Mouse (Mus musculus) MEL (cell line): ENCODE data around the gene Ccdc80. TPM values are rescaled to one million over a fixed set of nuclear protein-coding genes. Genes with fewer than 3 reads are reported as not detected.

Source experiments
- DNase-seq: peaks from one replicate; pipeline ENCODE4 v3.0.0; 2011; ENCODE audit warnings: low read depth, low spot score
- H3K27ac ChIP-seq: 2 replicates; pipeline ENCODE4 v1.5.1; 2012; ENCODE audit warnings: low read depth, mild to moderate bottlenecking, control low read depth, low read length, moderate library complexity; ENCODE audit not compliant: control insufficient read depth
- H3K27me3 ChIP-seq, 2 experiments: fragments of 150-350 bp in 1 of 2; sonication (generic) in 1 of 2; 2 replicates each; pipeline ENCODE4 v1.6.1; 2012; ENCODE audit warnings: low read length in 2 of 2, mild to moderate bottlenecking in 2 of 2, improper control_type of control experiment in 1 of 2, moderate library complexity in 1 of 2; ENCODE audit not compliant: insufficient read depth in 2 of 2, control insufficient read depth in 1 of 2
- H3K36me3 ChIP-seq, 2 experiments: 2 replicates each; pipeline ENCODE4 v1.6.1; 2012 to 2014; ENCODE audit warnings: low read length in 2 of 2, improper control_type of control experiment in 1 of 2, inconsistent platforms in 1 of 2, mild to moderate bottlenecking in 1 of 2; ENCODE audit not compliant: insufficient read depth in 2 of 2, control insufficient read depth in 1 of 2
- H3K4me1 ChIP-seq, 2 experiments: fragments of 150-350 bp in 1 of 2; sonication (generic) in 1 of 2; 2 replicates each; pipeline ENCODE4 v1.6.1; 2012; ENCODE audit warnings: low read length in 2 of 2, improper control_type of control experiment in 1 of 2, mild to moderate bottlenecking in 1 of 2; ENCODE audit not compliant: insufficient read depth in 2 of 2, control insufficient read depth in 1 of 2
- H3K4me3 ChIP-seq, 2 experiments: fragments of 150-350 bp in 1 of 2; sonication (generic) in 1 of 2; 2 replicates each; pipeline ENCODE4 v1.5.1; 2012; ENCODE audit warnings: low read depth in 2 of 2, low read length in 2 of 2, mild to moderate bottlenecking in 2 of 2, moderate library complexity in 2 of 2, control low read depth in 1 of 2, improper control_type of control experiment in 1 of 2; ENCODE audit not compliant: control insufficient read depth in 1 of 2, insufficient read depth in 1 of 2
- H3K79me2 ChIP-seq: 2 replicates; pipeline ENCODE4 v1.6.1; 2012; ENCODE audit warnings: mild to moderate bottlenecking, low read length, moderate library complexity; ENCODE audit not compliant: control insufficient read depth, poor library complexity, insufficient read depth
- H3K9ac ChIP-seq: 2 replicates; pipeline ENCODE4 v1.6.1; 2012; ENCODE audit warnings: low read depth, mild to moderate bottlenecking, control low read depth, low read length, moderate library complexity; ENCODE audit not compliant: control insufficient read depth, poor library complexity, severe bottlenecking
- H3K9me3 ChIP-seq: fragments of 150-350 bp; sonication (generic); replicated peaks from 2 replicates; pipeline ENCODE4 v1.6.1; 2012; ENCODE audit warnings: mild to moderate bottlenecking, low read length, improper control_type of control experiment, moderate library complexity; ENCODE audit not compliant: insufficient read depth
- BHLHE40 ChIP-seq: IDR thresholded peaks from 2 replicates; pipeline ENCODE4 v1.6.1; 2012; ENCODE audit warnings: low read depth, mild to moderate bottlenecking, inconsistent platforms, low read length, improper control_type of control experiment, borderline replicate concordance
- CHD1 ChIP-seq: IDR thresholded peaks from 2 replicates; pipeline ENCODE4 v1.6.1; 2012; ENCODE audit warnings: low read depth, mild to moderate bottlenecking, inconsistent platforms, low read length, improper control_type of control experiment
- CHD2 ChIP-seq: IDR thresholded peaks from 2 replicates; pipeline ENCODE4 v1.6.1; 2011; ENCODE audit warnings: low read length, improper control_type of control experiment
- CTCF ChIP-seq, 3 experiments: IDR thresholded peaks in 2 of 3; conservative IDR thresholded peaks in 1 of 3; 2 replicates each; pipeline ENCODE4 v1.5.1; 2011 to 2012; ENCODE audit warnings: low read length in 3 of 3, low read depth in 2 of 3, mild to moderate bottlenecking in 2 of 3, improper control_type of control experiment in 1 of 3, inconsistent platforms in 1 of 3, mixed read lengths in 1 of 3, moderate library complexity in 1 of 3; ENCODE audit not compliant: control insufficient read depth in 1 of 3, insufficient read depth in 1 of 3, poor library complexity in 1 of 3, severe bottlenecking in 1 of 3
- E2F4 ChIP-seq: IDR thresholded peaks from 2 replicates; pipeline ENCODE4 v1.6.1; 2011; ENCODE audit warnings: low read depth, low read length, improper control_type of control experiment, borderline replicate concordance
- ELF1 ChIP-seq: IDR thresholded peaks from 2 replicates; pipeline ENCODE4 v1.6.1; 2014; ENCODE audit warnings: low read depth, mild to moderate bottlenecking, inconsistent platforms, low read length, improper control_type of control experiment, moderate library complexity
- EP300 ChIP-seq, 2 experiments: IDR thresholded peaks; 2 replicates each; pipeline ENCODE4 v1.6.1; 2011; ENCODE audit warnings: improper control_type of control experiment in 2 of 2, low read length in 2 of 2, low read depth in 1 of 2, mild to moderate bottlenecking in 1 of 2
- ETS1 ChIP-seq: IDR thresholded peaks from 2 replicates; pipeline ENCODE4 v1.6.1; 2012; ENCODE audit warnings: low read depth, mild to moderate bottlenecking, inconsistent platforms, low read length, improper control_type of control experiment, moderate library complexity
- JUND ChIP-seq: IDR thresholded peaks from 2 replicates; pipeline ENCODE4 v1.6.1; 2011; ENCODE audit warnings: low read depth, mild to moderate bottlenecking, improper control_type of control experiment, low read length
- NELFE ChIP-seq: IDR thresholded peaks from 2 replicates; pipeline ENCODE4 v1.6.1; 2011; ENCODE audit warnings: low read depth, low read length, improper control_type of control experiment
- POLR2AphosphoS2 ChIP-seq: IDR thresholded peaks from 2 replicates; pipeline ENCODE4 v1.6.1; 2011; ENCODE audit warnings: low read length, improper control_type of control experiment
- RCOR1 ChIP-seq: IDR thresholded peaks from 2 replicates; pipeline ENCODE4 v1.6.1; 2012; ENCODE audit warnings: low read depth, mild to moderate bottlenecking, inconsistent platforms, low read length, improper control_type of control experiment
- SMC3 ChIP-seq: IDR thresholded peaks from 2 replicates; pipeline ENCODE4 v1.6.1; 2011; ENCODE audit warnings: low read depth, low read length, improper control_type of control experiment
- TBP ChIP-seq: IDR thresholded peaks from 2 replicates; pipeline ENCODE4 v1.8.0; 2011; ENCODE audit warnings: low read depth, low read length, improper control_type of control experiment
- USF1 ChIP-seq: IDR thresholded peaks from 2 replicates; pipeline ENCODE4 v1.6.1; 2014; ENCODE audit warnings: low read depth, mild to moderate bottlenecking, inconsistent platforms, low read length, improper control_type of control experiment, moderate library complexity
- USF2 ChIP-seq, 2 experiments: IDR thresholded peaks; 2 replicates each; pipeline ENCODE4 v1.6.1; 2011 to 2012; ENCODE audit warnings: improper control_type of control experiment in 2 of 2, low read length in 2 of 2, borderline replicate concordance in 1 of 2, inconsistent platforms in 1 of 2, low read depth in 1 of 2, mild to moderate bottlenecking in 1 of 2; ENCODE audit not compliant: insufficient read depth in 1 of 2
- ZC3H11A ChIP-seq: IDR thresholded peaks from 2 replicates; pipeline ENCODE4 v1.6.1; 2012; ENCODE audit warnings: low read depth, mild to moderate bottlenecking, inconsistent platforms, low read length, improper control_type of control experiment
- ZKSCAN1 ChIP-seq: IDR thresholded peaks from 2 replicates; pipeline ENCODE4 v1.6.1; 2012; ENCODE audit warnings: low read depth, mild to moderate bottlenecking, inconsistent platforms, low read length, improper control_type of control experiment, moderate library complexity
- polyA plus RNA-seq, 2 experiments: library from polyadenylated mRNA; stranded (reverse) in 1 of 2; unstranded in 1 of 2; fragments of >175 nt in 1 of 2; fragments of >200 nt in 1 of 2; gene quantifications; 2 replicates each; pipeline versions ENCODE4 v1.2.1 to v1.2.4; 2012; ENCODE audit warnings: low replicate concordance in 2 of 2, low read depth in 1 of 2; ENCODE audit not compliant: insufficient read length in 2 of 2, insufficient read depth in 1 of 2, missing spikeins in 1 of 2
- total RNA-seq: library from RNA; depleted of rRNA; stranded (reverse); fragments of 300-350 nt; gene quantifications from 2 replicates; pipeline ENCODE4 v1.2.3, GENCODE M21; 2012

The Ccdc80 gene
- total and polyA plus RNA-seq, 3 experiments = not detected

DNA sequence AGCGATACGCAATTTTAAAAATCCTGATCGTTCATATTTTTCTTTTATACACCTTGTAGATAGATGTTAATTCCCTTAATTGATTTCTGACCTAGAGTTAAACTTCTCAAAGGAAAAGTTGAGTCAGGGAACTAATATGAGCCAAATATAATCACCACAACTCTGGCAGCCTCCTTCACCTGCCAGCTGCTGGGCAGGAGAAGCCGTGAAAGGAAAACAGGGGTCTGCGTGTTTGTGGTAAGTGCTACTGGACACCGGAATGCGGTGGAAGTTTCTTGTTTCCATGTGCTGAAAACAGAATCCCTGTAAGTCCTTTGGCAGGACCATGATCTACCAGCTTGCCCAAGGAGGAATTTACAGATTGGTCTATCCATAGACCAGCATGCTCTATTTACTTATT lies 36.0 kb upstream of the Ccdc80 start:
- DNase-seq = no peak
- TF ChIP-seq POLR2AphosphoS2 (no peak), BHLHE40 (no peak), RCOR1 (no peak), CHD1 (no peak), USF2 (IDR thresholded peaks at IDR 0.05; ENCODE audit: borderline replicate concordance in 1 of 2, insufficient read depth in 1 of 2, low read depth in 1 of 2, low read length in 2 of 2) (no peak)
- H3K9me3 ChIP-seq = no peaks in the 10 kb centered on the region
- no peaks in the 10 kb centered on the region for H3K36me3 ChIP-seq
- no peak overlapping the region for H3K9ac ChIP-seq
- H3K4me3 ChIP-seq = no peak overlapping the region
- no peaks in the 10 kb centered on the region for H3K79me2 ChIP-seq
- peaks cover 0 to 5% of the 10 kb centered on the region in 2 experiments; a peak in 1 of 4 replicates for H3K27me3 ChIP-seq
- no peak overlapping the region for H3K27ac ChIP-seq
- no peaks in the 10 kb centered on the region for H3K4me1 ChIP-seq

GRCm38 (mm10) chr16:45057922-45058321 lies 35.3 kb upstream of the Ccdc80 start:
- H3K4me3 ChIP-seq = no peak overlapping the region
- no peak for DNase-seq
- no peaks in the 10 kb centered on the region for H3K4me1 ChIP-seq
- H3K9me3 ChIP-seq = no peaks in the 10 kb centered on the region
- no peaks in the 10 kb centered on the region for H3K36me3 ChIP-seq
- H3K27ac ChIP-seq = no peak overlapping the region
- H3K27me3 ChIP-seq = peaks cover 0 to 5% of the 10 kb centered on the region in 2 experiments; a peak in 1 of 4 replicates
- H3K79me2 ChIP-seq = no peaks in the 10 kb centered on the region
- no peak overlapping the region for H3K9ac ChIP-seq
- TF ChIP-seq ZKSCAN1 (no peak), BHLHE40 (no peak), E2F4 (no peak), CHD1 (no peak), ZC3H11A (no peak), NELFE (no peak), USF2 (IDR thresholded peaks at IDR 0.05; ENCODE audit: borderline replicate concordance in 1 of 2, insufficient read depth in 1 of 2, low read depth in 1 of 2, low read length in 2 of 2) (no peak), TBP (no peak), ELF1 (no peak), EP300 (IDR thresholded peaks at IDR 0.05; ENCODE audit: low read depth in 1 of 2, low read length in 2 of 2) (no peak), ETS1 (no peak), USF1 (no peak), CTCF (IDR thresholded peaks at IDR 0.05 in 2 of 3, conservative IDR thresholded peaks at IDR 0.05 in 1 of 3; ENCODE audit: control insufficient read depth in 1 of 3, insufficient read depth in 1 of 3, low read depth in 2 of 3, low read length in 3 of 3, poor library complexity in 1 of 3, severe bottlenecking in 1 of 3) (no peak), SMC3 (no peak), POLR2AphosphoS2 (no peak), CHD2 (no peak), JUND (no peak)
